Mouse (Mus musculus): ENCODE data around the gene Hand1. TPM values are rescaled to one million over a fixed set of nuclear protein-coding genes. Genes with fewer than 3 reads are reported as not detected.

The Hand1 gene
- polyA plus RNA-seq, 1 experiment: not detected

- H3K36me3 ChIP-seq (ENCODE audit: control insufficient read depth, insufficient read depth): no peaks in the 10 kb centered on the region
- no peak overlapping the region for H3K4me3 ChIP-seq (ENCODE audit: insufficient read depth, poor library complexity, severe bottlenecking)
- peaks cover 49% of the 10 kb centered on the region for H3K27me3 ChIP-seq (ENCODE audit: control insufficient read depth, insufficient read depth, insufficient read length)
- no peaks in the 10 kb centered on the region for H3K79me2 ChIP-seq (ENCODE audit: control insufficient read depth, insufficient read depth)
- H3ac ChIP-seq (ENCODE audit: control insufficient read depth, insufficient read length, low read depth): no peak overlapping the region
- TF ChIP-seq CTCF (IDR thresholded peaks at IDR 0.05; ENCODE audit: control insufficient read depth, insufficient read depth, insufficient read length) (no peak), USF1 (IDR thresholded peaks at IDR 0.05; ENCODE audit: low read depth) (no peak), MYOG (IDR thresholded peaks at IDR 0.05; ENCODE audit: control insufficient read depth, extremely low read depth, insufficient read length) (no peak), CEBPB (IDR thresholded peaks at IDR 0.05; ENCODE audit: low read depth) (no peak), MYOD1 (IDR thresholded peaks at IDR 0.05; ENCODE audit: control insufficient read depth, insufficient read length, low read depth) (no peak), FOSL1 (IDR thresholded peaks at IDR 0.05; ENCODE audit: insufficient read depth, low read length, poor library complexity, severe bottlenecking) (no peak), MAX (IDR thresholded peaks at IDR 0.05) (no peak)
- no peaks in the 10 kb centered on the region for H3K79me3 ChIP-seq (ENCODE audit: low read depth)
These were observed 8.8 kb upstream of the Hand1 start for GRCm38 (mm10) chr11:57841391-57841790.

- peaks cover 54% of the 10 kb centered on the region for H3K27me3 ChIP-seq (ENCODE audit: control insufficient read depth, insufficient read depth, insufficient read length)
- H3K4me3 ChIP-seq (ENCODE audit: insufficient read depth, poor library complexity, severe bottlenecking): no peak overlapping the region
- H3K36me3 ChIP-seq (ENCODE audit: control insufficient read depth, insufficient read depth): no peaks in the 10 kb centered on the region
- H3ac ChIP-seq (ENCODE audit: control insufficient read depth, insufficient read length, low read depth): no peak overlapping the region
- TF ChIP-seq CEBPB (IDR thresholded peaks at IDR 0.05; ENCODE audit: low read depth) (no peak), MAX (IDR thresholded peaks at IDR 0.05) (no peak), FOSL1 (IDR thresholded peaks at IDR 0.05; ENCODE audit: insufficient read depth, low read length, poor library complexity, severe bottlenecking) (no peak), USF1 (IDR thresholded peaks at IDR 0.05; ENCODE audit: low read depth) (no peak), CTCF (IDR thresholded peaks at IDR 0.05; ENCODE audit: control insufficient read depth, insufficient read depth, insufficient read length) (no peak), MYOG (IDR thresholded peaks at IDR 0.05; ENCODE audit: control insufficient read depth, extremely low read depth, insufficient read length) (no peak), MYOD1 (IDR thresholded peaks at IDR 0.05; ENCODE audit: control insufficient read depth, insufficient read length, low read depth) (no peak)
- no peaks in the 10 kb centered on the region for H3K79me2 ChIP-seq (ENCODE audit: control insufficient read depth, insufficient read depth)
- no peaks in the 10 kb centered on the region for H3K79me3 ChIP-seq (ENCODE audit: low read depth)
These were observed 8.4 kb upstream of the Hand1 start for GRCm38 (mm10) chr11:57840986-57841385.

- Histone ChIP-seq H3K4me3 (ENCODE audit: insufficient read depth, poor library complexity, severe bottlenecking) (no peak overlapping the region), H3K79me3 (ENCODE audit: low read depth) (no peaks in the 10 kb centered on the region), H3ac (ENCODE audit: control insufficient read depth, insufficient read length, low read depth) (no peak overlapping the region), H3K27me3 (ENCODE audit: control insufficient read depth, insufficient read depth, insufficient read length) (peaks cover 73% of the 10 kb centered on the region), H3K36me3 (ENCODE audit: control insufficient read depth, insufficient read depth) (no peaks in the 10 kb centered on the region), H3K79me2 (ENCODE audit: control insufficient read depth, insufficient read depth) (no peaks in the 10 kb centered on the region)
- TF ChIP-seq MYOD1 (IDR thresholded peaks at IDR 0.05; ENCODE audit: control insufficient read depth, insufficient read length, low read depth): no peak
- TF ChIP-seq FOSL1 (IDR thresholded peaks at IDR 0.05; ENCODE audit: insufficient read depth, low read length, poor library complexity, severe bottlenecking): no peak
These were observed 5.5 kb upstream of the Hand1 start for GRCm38 (mm10) chr11:57837861-57838680.

GRCm38 (mm10) chr11:57836872-57837680, 4.5 kb upstream of the Hand1 start:
- no peak for TF ChIP-seq USF1 (IDR thresholded peaks at IDR 0.05; ENCODE audit: low read depth)
- TF ChIP-seq CEBPB (IDR thresholded peaks at IDR 0.05; ENCODE audit: low read depth): no peak
- TF ChIP-seq CTCF (IDR thresholded peaks at IDR 0.05; ENCODE audit: control insufficient read depth, insufficient read depth, insufficient read length): no peak
- no peak for TF ChIP-seq MYOD1 (IDR thresholded peaks at IDR 0.05; ENCODE audit: control insufficient read depth, insufficient read length, low read depth)
- no peak for TF ChIP-seq FOSL1 (IDR thresholded peaks at IDR 0.05; ENCODE audit: insufficient read depth, low read length, poor library complexity, severe bottlenecking)
- TF ChIP-seq MYOG (IDR thresholded peaks at IDR 0.05; ENCODE audit: control insufficient read depth, extremely low read depth, insufficient read length): no peak
- no peak for TF ChIP-seq MAX (IDR thresholded peaks at IDR 0.05)
- Histone ChIP-seq H3K79me2 (ENCODE audit: control insufficient read depth, insufficient read depth) (no peaks in the 10 kb centered on the region), H3K4me3 (ENCODE audit: insufficient read depth, poor library complexity, severe bottlenecking) (no peak overlapping the region), H3K79me3 (ENCODE audit: low read depth) (no peaks in the 10 kb centered on the region), H3ac (ENCODE audit: control insufficient read depth, insufficient read length, low read depth) (no peak overlapping the region), H3K27me3 (ENCODE audit: control insufficient read depth, insufficient read depth, insufficient read length) (peaks cover 79% of the 10 kb centered on the region), H3K36me3 (ENCODE audit: control insufficient read depth, insufficient read depth) (no peaks in the 10 kb centered on the region)

DNA sequence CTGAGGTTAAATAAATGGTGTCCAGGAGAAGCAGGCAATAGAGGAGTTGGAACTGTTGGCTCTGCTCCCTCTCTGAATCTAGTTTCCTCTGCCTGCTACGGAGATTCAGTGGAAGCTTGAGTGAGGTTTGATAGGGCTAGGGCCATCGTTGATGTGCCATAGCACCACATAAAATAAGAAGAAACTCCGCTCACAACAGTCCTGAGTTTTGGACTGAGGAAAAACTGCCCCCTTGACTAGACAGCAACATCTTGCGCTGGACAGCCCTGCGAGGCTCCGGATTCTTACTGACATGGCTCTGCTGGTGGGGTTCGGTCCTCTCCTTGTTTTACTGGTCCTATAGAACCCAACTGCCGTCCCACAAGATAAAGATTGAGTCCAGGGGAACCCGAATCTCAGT, 3.8 kb upstream of the Hand1 start:
- Histone ChIP-seq H3K4me3 (ENCODE audit: insufficient read depth, poor library complexity, severe bottlenecking) (no peak overlapping the region), H3ac (ENCODE audit: control insufficient read depth, insufficient read length, low read depth) (no peak overlapping the region), H3K79me3 (ENCODE audit: low read depth) (no peaks in the 10 kb centered on the region)

More for the DNA sequence above, 3.8 kb upstream of the Hand1 start:
- TF ChIP-seq USF1 (IDR thresholded peaks at IDR 0.05; ENCODE audit: low read depth) (no peak), CEBPB (IDR thresholded peaks at IDR 0.05; ENCODE audit: low read depth) (no peak), MYOG (IDR thresholded peaks at IDR 0.05; ENCODE audit: control insufficient read depth, extremely low read depth, insufficient read length) (no peak), MAX (IDR thresholded peaks at IDR 0.05) (no peak), CTCF (IDR thresholded peaks at IDR 0.05; ENCODE audit: control insufficient read depth, insufficient read depth, insufficient read length) (no peak), FOSL1 (IDR thresholded peaks at IDR 0.05; ENCODE audit: insufficient read depth, low read length, poor library complexity, severe bottlenecking) (no peak), MYOD1 (IDR thresholded peaks at IDR 0.05; ENCODE audit: control insufficient read depth, insufficient read length, low read depth) (no peak)
- Histone ChIP-seq H3K79me2 (ENCODE audit: control insufficient read depth, insufficient read depth) (no peaks in the 10 kb centered on the region), H3K36me3 (ENCODE audit: control insufficient read depth, insufficient read depth) (no peaks in the 10 kb centered on the region), H3K27me3 (ENCODE audit: control insufficient read depth, insufficient read depth, insufficient read length) (peaks cover 81% of the 10 kb centered on the region)

All from C2C12 (cell line).